Mouse (Mus musculus) lung, postnatal 14 days (tissue): ENCODE data around the gene Ppp1r12c.

Experiments used
- DNase-seq: peaks from one replicate; pipeline ENCODE4 v3.0.0; 2021

Gene Ppp1r12c

DNA sequence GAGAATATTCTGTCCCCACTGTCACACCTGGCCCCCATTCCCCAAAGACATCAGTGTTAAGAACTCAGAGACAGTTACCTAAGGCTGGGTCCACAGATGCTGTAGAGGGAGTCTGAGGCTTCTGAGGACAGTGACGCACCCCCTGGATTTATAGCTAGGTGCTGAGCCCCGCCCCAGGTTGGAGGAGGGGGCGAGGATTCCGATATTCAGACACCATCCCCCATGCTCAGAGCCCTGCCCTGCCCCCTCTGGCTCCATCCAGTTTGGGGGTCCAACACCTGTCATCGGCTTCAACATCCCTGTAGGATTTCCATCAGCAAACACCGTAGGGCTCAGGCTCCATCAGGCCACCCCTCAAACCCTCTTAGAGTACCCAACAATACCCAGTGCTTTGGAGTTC, 14.4 kb upstream of the Ppp1r12c start:
- no peak for DNase-seq

DNA sequence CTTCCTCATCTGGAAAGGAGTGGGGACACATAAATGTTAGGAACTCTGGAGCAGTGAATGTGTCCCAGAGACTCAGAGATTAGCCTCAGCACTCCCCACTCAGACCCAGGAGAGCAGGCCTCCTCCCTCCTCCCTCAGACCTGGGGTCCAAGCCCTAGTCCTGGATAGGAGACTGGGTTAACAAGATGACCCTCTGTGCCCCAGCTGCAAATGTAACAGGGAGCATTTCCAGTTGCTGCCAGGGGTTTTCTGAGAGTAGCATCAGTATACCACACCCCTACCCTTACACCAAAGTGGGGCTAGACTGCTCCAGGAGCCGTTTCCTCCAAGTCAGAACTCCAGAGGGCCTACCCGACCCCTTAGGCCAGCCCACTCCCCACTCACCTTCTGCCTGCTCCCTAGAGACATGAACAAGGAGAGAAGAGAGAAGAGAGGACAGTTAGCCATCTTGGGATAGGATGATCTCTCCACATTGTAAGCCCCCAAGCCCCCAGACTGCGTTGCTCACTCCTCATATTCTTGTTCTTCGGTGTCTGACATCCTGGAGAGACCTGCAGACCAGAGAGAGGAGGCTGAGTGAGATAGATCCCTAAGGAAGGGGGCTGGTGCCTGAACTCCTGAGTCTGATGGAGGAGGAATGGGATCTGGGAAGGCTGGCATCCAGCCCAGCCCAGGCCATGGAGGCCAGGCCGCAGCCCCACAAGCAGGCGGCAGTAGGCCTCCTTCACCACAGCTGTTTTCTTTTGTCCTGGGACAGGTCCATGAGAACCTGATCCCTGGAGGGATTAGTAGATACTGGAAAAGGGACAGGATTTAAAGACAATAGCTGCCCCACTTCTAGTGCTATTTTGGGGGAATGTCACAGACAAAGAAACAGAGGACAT, 12.6 kb upstream of the Ppp1r12c start:
- DNase-seq = no peak

- peak; percentile 57 for DNase-seq
Measured at GRCm38 (mm10) chr7:4513236-4513635, 11.8 kb upstream of the Ppp1r12c start.

GRCm38 (mm10) chr7:4511489-4512224, 10.2 kb upstream of the Ppp1r12c start:
- no peak for DNase-seq

GRCm38 (mm10) chr7:4509863-4510608, 8.6 kb upstream of the Ppp1r12c start:
- DNase-seq = peak; percentile 89

DNA sequence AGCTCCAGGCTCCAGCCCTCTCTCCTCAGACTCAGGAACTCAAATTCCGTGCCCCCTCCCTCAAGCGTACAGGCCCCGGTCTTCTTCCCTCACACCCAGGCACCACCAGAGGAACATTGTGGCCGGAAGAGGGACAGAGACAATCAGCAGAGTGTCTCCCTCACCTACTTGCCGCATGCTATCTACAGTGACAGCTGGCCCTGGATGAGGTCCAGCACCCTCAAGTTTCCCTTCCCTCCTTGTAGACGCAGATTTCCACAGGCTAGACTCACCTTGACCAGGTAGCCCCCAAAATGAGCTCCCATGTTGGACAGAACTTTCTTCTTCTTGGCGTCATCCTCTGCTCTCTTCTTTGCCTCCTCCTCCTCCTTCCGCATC, 7.2 kb upstream of the Ppp1r12c start:
- no peak for DNase-seq

DNA sequence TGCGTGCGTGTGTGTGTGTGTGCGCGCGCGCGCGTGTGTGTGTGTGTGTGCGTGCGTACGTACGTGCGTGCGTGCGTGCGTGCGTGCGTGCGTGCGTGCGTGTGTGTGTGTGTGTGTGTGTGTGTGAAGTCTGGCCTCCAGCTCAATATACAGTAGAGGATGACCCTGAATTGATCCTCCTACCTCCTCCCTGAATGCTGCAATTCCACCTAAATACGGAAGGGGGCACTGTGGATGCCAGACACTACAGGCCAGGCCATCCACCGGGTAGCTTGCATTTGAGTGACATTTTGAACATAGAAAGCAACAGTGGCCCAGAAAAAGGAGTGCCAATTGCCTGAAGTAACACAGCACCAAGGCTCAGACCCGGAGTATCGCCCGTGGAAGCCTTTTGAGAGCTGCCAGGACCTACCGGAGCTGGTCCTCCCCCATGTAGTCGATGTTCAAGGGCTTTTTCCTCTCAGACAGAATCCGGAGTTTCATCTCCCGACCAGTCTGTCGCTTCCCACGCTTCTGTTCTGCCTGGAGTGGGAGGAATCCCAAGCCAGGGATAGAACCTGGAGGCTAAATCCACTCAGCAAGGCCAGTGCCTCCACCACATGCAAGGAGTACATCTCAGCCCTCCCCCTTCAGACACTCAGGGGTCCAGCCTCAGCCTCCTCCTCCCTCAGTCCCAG, 6.7 kb upstream of the Ppp1r12c start:
- DNase-seq = no peak

DNA sequence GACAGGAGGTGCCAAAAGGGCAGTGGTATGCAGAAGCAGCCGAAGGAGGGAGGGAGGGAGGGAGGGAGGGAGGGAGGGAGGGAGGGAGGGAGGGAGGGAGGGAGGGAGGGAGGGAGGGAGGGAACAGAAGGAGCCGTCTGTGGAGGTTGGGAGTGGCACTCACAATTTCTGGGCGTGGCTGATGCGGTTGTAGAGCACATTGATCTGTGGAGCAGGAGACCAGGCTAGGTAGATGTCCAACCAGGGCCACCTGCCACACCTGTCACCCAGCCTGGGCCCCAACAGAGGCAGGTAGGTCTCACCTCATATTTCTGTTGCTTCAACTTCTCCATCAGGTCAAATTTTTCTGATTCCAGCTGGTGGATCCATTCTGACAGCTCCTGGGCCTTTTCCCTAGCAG, 5.7 kb upstream of the Ppp1r12c start:
- DNase-seq = no peak

DNA sequence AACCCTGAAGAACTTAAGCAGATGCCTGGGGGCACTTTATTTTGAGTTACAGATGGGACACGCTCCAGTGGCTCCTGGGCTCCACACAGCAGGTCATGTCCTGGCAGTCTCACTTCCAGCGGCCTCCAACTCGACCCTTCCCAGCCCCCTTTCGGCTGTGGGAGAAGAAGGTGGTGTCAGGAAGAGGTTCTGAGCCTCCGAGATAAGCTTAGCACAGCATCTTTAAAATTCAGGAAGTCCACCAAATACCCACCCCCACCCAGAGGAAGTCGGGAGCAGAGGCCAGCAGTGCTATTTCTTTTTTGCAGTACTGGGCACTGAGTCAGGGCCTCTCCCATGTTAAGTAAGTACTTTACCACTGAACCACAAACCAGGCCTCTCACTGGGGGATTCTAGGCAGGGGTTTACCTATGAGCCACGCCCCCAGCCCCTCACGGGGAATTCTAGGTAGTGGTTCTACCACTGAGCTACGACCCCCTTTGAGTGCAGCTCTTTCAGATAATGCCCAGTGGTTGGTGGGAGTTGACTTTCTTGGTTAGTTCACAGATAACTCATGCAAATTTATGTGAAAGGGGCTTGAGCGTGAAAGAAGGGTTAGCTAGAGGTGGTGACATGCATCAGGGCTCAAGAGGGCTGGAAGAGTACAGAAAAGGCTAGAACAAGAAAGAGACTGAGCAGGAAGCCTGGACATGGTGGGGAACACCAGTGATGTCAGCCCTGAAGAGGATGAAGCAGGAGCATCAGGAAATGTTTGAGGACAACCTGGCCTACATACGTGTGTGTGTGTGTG, 3.4 kb upstream of the Ppp1r12c start:
- no peak for DNase-seq

DNA sequence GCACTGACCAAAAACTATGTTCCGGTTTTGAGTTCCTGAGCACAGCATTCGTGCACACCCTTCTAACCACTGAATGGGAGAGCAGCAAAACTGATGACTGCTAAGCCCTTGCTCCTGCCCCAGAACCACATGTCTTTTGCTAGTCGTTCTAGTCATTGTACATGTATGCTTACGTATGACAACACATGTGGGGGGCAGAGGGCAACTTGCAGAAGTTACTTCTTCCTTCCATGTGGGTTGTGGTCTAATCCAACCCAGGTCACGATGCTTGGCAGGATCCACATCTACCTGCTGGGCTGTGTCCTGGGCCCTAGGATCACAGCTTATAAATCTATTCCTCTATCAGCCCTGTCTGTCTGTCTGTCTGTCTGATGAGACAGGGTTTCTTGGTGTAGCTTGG, 2.4 kb upstream of the Ppp1r12c start:
- no peak for DNase-seq

DNA sequence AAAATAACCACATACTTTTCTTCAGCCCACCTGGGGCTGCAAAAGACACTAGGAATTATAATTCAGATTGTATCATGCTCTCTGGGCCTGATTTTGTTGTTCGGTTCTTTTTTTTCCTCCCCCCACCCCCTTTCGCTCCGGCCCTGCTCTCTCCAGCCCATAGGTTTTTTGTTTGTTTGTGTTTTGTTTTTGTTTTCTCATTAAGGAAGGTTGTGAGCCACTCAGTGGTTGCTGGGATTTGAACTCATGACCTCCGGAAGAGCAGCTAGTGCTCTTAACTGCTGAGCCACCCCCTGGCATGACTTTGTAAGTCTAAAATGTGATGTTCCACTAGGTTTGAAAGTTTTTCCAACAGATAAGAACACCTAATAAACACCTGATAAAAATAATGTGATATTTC, 1.6 kb upstream of the Ppp1r12c start:
- no peak for DNase-seq

DNA sequence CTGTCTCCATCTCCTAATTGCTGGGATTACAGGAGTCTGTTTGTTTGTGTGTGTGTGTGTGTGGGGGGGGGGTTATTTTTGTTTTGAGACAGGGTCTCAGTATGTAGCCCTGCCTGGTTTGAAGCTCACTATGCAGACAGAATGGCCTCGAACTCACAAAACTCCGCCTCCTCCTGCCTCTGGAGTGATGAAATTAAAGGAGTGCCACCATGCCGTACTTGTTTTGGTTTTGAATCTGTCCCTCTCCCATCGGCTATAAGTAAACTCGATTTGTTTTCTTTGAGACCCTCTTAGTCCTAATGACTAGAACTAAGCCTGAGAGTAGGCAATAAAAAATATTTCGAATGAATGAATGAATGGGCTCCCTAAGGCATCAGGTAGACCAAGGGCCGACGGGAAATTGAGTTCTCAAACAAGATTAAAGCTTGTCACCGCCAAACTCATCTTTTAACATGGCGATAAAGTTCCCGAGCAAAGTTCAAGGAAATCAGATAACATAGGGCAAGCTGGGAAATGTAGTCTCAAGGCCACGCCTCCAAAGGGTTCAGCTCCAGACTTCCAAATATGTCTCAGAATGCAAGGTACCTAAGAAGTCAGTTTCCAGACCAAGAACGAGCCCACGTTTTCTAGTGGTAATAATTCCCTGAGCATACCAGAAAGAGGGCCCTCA, 1.1 kb upstream of the Ppp1r12c start:
- no peak for DNase-seq

DNA sequence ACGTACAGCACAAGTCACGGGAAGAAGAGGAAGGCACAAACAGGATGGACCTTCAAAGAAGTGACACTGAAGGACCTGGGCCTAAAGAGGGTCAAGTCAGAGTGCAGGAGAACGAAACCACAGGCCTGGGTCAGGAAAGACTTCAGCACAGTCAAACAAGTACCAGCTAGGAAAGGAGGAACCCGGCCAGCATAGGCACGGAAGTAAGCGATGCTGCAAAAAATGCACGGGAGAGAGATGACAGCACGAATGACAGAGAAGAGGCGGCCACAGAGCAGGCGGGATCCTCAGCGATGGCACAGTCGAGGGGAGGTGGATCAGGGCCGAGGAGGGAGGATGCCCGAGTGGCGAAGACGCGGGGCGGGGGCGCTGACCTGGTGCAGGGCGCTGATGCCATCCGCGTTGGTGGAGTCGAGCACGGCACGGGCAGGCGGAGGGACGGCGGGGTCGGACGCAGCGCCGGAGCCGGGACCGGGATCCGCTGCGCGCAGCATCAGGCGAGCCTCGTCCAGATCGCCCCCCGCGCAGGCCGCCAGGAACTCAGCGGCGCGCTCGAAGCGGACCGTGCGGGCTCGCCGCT, 498 bp downstream of the Ppp1r12c start:
- DNase-seq = peak; percentile 44

DNA sequence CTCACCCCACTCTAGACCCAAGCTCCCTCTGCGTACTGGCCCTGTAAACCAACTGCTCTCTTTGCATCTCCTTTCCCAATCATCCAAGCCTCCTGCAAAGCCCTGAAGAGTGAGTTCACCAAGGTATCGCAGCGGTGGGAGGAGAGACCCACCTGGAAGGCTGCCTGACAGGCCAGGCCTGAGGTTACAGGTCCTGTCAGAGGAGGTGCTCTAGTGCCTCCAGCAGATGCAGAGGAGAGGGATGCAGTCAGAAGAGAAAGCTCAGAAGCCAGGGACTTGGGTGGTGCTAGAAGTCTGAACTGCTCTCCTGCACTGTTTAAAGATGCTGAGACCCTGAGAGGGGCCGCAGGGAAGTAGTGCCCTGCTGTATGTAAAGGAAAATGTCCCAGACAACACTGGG, 2.4 kb downstream of the Ppp1r12c start:
- DNase-seq = no peak

GRCm38 (mm10) chr7:4498251-4498650, 3.2 kb downstream of the Ppp1r12c start:
- DNase-seq = peak; percentile 82

GRCm38 (mm10) chr7:4497271-4497903, 4.1 kb downstream of the Ppp1r12c start:
- DNase-seq = no peak

DNA sequence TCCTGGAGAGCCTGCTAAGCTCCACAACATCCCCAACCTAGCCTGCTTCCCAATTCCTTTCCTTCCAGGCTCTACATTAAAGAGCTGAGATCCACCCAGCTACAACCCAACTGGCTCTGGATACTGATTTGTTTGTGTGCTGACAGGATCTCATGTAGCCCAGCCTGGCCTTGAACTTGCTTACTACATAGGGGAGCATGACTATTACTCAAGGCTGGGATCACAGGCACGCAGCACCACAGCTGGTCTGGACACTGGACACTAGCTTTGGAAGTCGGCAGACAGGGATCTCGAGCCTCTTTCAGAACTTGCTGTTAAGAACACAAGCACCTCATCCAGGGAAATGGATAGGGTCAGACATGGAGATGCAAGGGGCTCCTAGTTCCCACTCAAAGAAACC, 5.0 kb downstream of the Ppp1r12c start:
- DNase-seq = no peak

DNA sequence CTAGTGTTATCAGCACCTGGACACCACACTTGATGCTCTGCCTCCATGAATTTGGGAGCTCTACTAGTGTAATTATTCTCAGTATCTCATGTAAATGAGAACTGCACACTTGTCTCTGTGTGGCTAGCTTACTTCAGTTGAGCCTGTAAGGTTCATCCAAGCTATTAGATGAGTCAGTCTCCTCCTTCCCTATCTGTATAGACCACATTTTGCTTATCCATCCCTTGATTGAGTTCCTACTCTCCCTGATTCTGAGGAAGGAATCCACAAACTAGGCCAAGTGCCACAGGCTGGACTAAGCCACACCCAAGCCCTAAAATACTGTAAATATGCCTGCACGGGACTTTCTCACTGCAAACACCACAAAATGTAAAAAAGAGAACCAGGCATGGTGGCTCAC, 7.5 kb downstream of the Ppp1r12c start:
- DNase-seq = no peak

DNA sequence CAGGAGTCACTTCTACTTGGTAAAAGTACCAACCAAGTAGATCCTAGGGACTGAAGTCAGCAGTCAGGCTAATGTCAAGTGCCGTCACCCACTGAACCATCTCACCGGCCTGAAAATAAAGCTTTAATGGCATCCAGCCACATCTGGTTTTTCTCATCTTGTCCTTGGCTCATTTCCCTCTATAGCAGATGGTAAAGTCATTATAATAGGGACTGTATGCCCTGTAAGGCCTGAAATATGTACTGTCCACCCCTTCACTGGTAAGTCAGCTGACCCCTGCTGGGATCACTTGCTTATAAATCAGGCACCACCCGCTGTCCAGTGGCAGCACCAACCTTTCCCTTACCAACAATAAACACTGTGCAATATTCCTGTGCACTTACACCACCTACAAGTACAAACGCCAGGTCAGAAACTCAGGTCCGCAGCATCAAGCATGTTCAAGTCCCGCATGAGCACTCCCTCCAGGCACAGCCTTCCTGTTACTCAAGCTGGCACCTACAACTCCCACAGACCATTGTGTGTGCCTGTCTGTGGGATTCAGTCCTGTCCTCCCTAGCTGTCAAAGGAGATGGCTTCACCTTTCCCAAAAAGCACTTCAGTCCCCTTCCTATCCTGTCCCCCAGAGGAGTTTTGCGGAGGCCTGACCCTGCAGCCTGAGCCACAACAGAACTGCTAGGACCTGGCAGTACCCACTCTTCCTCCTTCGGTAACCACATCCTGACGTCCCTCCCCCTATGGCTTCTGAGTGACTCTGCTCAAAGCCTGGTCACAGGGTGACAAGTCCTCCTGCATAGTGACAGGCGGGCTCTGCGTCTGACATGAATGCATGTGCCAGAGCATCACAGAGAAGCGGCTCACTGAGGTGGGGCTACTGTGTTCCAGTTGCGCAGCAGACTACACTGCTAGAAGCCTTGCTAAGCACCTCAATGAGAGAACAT, 8.9 kb downstream of the Ppp1r12c start:
- DNase-seq = no peak

DNA sequence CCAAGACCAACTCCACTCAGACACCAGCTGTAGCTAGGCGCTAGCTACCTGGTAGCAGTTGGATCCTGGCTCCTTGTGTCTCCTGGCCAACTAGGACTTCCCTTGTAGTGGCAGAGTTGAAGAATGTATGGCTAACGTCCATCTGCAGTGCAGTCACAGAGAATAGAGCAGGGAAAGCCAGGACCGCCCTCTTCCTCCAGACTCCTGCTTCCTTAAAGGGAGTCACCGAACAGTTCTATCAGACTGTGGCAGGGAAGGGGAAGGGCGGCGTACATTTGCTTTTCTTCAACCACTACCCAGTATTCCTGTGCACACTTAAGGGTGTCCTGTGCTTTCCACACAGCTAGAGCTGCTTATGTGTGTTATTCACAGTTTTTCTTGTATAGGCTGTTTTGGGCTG, 10.2 kb downstream of the Ppp1r12c start:
- peak; percentile 52 for DNase-seq
